Mouse (Mus musculus) stomach, embryonic 14.5 days (tissue): Measurements from ENCODE around the gene Csnk1g1. TPM values are rescaled to one million over a fixed set of nuclear protein-coding genes. Genes with fewer than 3 reads are reported as not detected.
A peak's percentile ranks its signal among the peaks of the same experiment; 100 is the strongest.

Source experiments
- ATAC-seq: fragments of 200-750 bp; cut with Nextera tagmentation; 2 replicates; pipeline ENCODE4 v1.8.0; 2017; ENCODE audit warnings: low read depth, moderate TSS enrichment; ENCODE audit not compliant: insufficient number of reproducible peaks, insufficient read depth, low FRiP score
- H3K27ac ChIP-seq: fragments of 300-500 bp; sonication (generic); 2 replicates; pipeline ENCODE4 v1.5.1; 2014; ENCODE audit warnings: mild to moderate bottlenecking, low read length, moderate library complexity, mixed read lengths
- H3K27me3 ChIP-seq: fragments of 300-500 bp; sonication (generic); 2 replicates; pipeline ENCODE4 v1.6.1; 2014; ENCODE audit warnings: low read length, control low read depth, mixed read lengths; ENCODE audit not compliant: control insufficient read depth, insufficient read depth
- H3K36me3 ChIP-seq: fragments of 300-500 bp; sonication (generic); 2 replicates; pipeline ENCODE4 v1.6.1; 2014; ENCODE audit warnings: mild to moderate bottlenecking, control low read depth, low read length, moderate library complexity, mixed read lengths; ENCODE audit not compliant: control insufficient read depth, insufficient read depth
- H3K4me1 ChIP-seq: fragments of 300-500 bp; sonication (generic); 2 replicates; pipeline ENCODE4 v1.6.1; 2014; ENCODE audit warnings: low read length, control low read depth, mixed read lengths; ENCODE audit not compliant: control insufficient read depth, insufficient read depth
- H3K4me2 ChIP-seq: fragments of 300-500 bp; sonication (generic); replicated peaks from 2 replicates; pipeline ENCODE4 v1.6.1; 2014; ENCODE audit warnings: low read depth, low read length, control low read depth
- H3K4me3 ChIP-seq: fragments of 300-500 bp; sonication (generic); 2 replicates; pipeline ENCODE4 v1.5.1; 2014; ENCODE audit warnings: low read depth, low read length, control low read depth
- H3K9ac ChIP-seq: fragments of 300-500 bp; sonication (generic); replicated peaks from 2 replicates; pipeline ENCODE4 v1.6.1; 2014; ENCODE audit warnings: low read depth, mild to moderate bottlenecking, control low read depth, low read length, moderate library complexity, mixed read lengths
- H3K9me3 ChIP-seq: fragments of 300-500 bp; sonication (generic); 2 replicates; pipeline ENCODE4 v1.6.1; 2016; ENCODE audit warnings: low read depth, low read length, control low read depth; ENCODE audit not compliant: control insufficient read depth
- WGBS: fragments of 180-500 bp; shearing (Covaris S2); extraction: QIAGEN DNeasy Blood & Tissue Kit; methylation state at CpG from one replicate; pipeline ENCODE4 v1.1.7; 2014; 5-methylcytosine and 5-hydroxymethylcytosine counted together
- polyA plus RNA-seq: library from polyadenylated mRNA; unstranded; fragments of >200 nt; fragmentation: Nextera tagmentation; extraction: Ambion mirVana; gene quantifications from 2 replicates; pipeline ENCODE4 v1.2.1, GENCODE M21; 2014

The Csnk1g1 gene
- polyA plus RNA-seq, 1 experiment from 2014 or later, result 25.3 TPM

- H3K4me1 ChIP-seq, result no peaks in the 10 kb centered on the region
- H3K4me2 ChIP-seq, result no peak overlapping the region
- 26% methylated on average over 1 of the region's 1 CpGs for WGBS
- no peak overlapping the region for H3K9ac ChIP-seq
- no peak overlapping the region for H3K27ac ChIP-seq
- no peaks in the 10 kb centered on the region for H3K36me3 ChIP-seq
- no peak overlapping the region for H3K4me3 ChIP-seq
- H3K9me3 ChIP-seq, result no peaks in the 10 kb centered on the region
- no peaks in the 10 kb centered on the region for H3K27me3 ChIP-seq
- no peak for ATAC-seq
Measured at GRCm38 (mm10) chr9:66053620-66054019, 144.9 kb downstream of the Csnk1g1 start.

DNA sequence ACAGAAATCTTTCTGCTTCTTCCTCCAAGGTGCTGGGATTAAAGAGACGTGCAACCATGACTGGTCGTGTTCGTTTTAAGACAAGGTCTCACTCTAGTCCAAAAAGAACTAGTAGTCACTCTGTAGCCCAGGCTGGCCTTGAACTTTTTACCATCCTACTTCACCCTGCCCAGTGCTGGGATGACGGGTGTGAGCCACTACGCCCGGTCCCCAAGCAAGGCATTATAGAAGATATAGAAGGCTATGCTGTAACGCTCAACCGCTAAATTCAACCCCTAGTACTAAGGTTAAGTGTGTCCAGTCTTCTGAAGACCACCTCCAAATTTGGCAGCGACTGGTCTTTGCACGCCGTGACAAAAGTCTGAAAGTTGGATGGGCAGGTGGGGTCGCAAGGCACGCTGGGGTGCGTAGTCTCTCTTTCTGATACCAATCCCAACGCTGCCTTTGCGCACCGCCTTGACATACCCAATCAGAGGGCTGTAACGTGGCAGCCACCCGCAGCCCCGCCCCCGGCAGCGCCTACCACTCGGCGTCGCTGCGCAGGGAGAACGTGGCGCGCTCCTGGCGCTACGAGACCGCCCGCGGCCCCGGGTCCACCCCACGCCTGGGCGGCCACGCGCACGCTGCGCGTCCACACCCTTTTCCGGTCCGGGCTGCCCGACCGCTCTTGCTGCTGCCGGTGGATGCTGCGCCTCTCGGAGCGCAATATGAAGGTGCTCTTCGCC lies 151.0 kb downstream of the Csnk1g1 start, which contains the start of gene Ppib:
Gene Ppib, plus strand, starts transcription at position 640 of the 725 bp plus-strand sequence.
- WGBS, result 1% methylated on average over 51 of the region's 51 CpGs
- Histone ChIP-seq H3K4me1 (peaks cover 16% of the 10 kb centered on the region; the same call in 1 of the 2 replicates), H3K9ac (peak within 1 kb of the TSS; percentile 86), H3K27me3 (no peaks in the 10 kb centered on the region), H3K27ac (peak within 1 kb of the TSS; percentile 53; the same call in 1 of the 2 replicates), H3K4me3 (peak within 1 kb of the TSS; percentile 88), H3K9me3 (no peaks in the 10 kb centered on the region), H3K36me3 (peaks cover 25% of the 10 kb centered on the region), H3K4me2 (peak within 1 kb of the TSS; percentile 84)
- ATAC-seq, result peak; percentile 96

DNA sequence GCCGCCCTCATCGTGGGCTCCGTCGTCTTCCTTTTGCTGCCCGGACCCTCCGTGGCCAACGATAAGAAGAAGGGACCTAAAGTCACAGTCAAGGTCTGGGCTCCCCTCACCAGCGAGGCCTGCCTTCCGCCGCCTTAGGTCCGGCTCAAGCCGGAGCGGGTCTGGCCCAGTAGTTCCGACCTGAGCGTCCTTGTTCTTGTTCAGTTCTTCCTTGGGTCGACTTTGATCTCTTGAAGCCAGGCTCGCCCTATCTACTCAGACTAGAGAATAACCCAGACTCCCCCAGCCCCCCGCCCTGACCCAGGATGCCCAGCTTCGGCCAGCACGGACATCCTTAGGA lies 151.6 kb downstream of the Csnk1g1 start:
- H3K27me3 ChIP-seq, result no peaks in the 10 kb centered on the region
- peaks cover 28% of the 10 kb centered on the region for H3K36me3 ChIP-seq
- H3K4me2 ChIP-seq, result peak overlapping the region; percentile 84
- H3K4me3 ChIP-seq, result peak overlapping the region; percentile 88
- H3K9me3 ChIP-seq, result no peaks in the 10 kb centered on the region
- under 1% methylated on average over 20 of the region's 20 CpGs for WGBS
- peaks cover 16% of the 10 kb centered on the region; the same call in 1 of the 2 replicates for H3K4me1 ChIP-seq
- H3K27ac ChIP-seq, result peak overlapping the region; percentile 53; the same call in 1 of the 2 replicates
- peak; percentile 29; the same call in 1 of the 2 replicates for ATAC-seq
- H3K9ac ChIP-seq, result peak overlapping the region; percentile 86

GRCm38 (mm10) chr9:66060986-66061385 lies 152.3 kb downstream of the Csnk1g1 start:
- Histone ChIP-seq H3K4me2 (peak overlapping the region; percentile 84), H3K27me3 (no peaks in the 10 kb centered on the region), H3K36me3 (peaks cover 36% of the 10 kb centered on the region), H3K9me3 (no peaks in the 10 kb centered on the region), H3K4me1 (peaks cover 16% of the 10 kb centered on the region; the same call in 1 of the 2 replicates), H3K27ac (no peak overlapping the region), H3K9ac (peak overlapping the region; percentile 86), H3K4me3 (peak overlapping the region; percentile 88)
- ATAC-seq, result no peak
- 12% methylated on average over 4 of the region's 4 CpGs for WGBS

DNA sequence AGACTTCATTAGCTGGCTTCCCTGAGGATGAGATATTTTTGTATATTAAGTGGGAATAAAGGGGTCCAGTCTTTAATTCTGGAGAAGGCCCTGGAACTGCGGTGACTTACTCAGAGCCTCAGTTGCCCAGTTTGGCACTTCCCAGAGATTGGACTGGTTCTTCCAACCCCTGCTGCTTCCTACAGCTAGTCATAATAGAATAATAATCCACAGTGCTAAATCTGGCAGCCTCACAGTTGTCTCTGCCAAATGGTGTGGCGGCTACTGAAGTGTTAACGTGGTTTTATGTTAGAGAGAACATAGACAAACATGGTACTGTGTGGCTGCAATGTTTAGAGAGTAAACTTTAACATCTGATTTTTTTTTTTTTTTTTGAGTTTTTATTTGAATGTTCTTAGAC lies 152.9 kb downstream of the Csnk1g1 start:
- Histone ChIP-seq H3K4me3 (peak overlapping the region; percentile 88), H3K27me3 (no peaks in the 10 kb centered on the region), H3K4me2 (peak overlapping the region; percentile 84), H3K36me3 (peaks cover 41% of the 10 kb centered on the region), H3K4me1 (peaks cover 16% of the 10 kb centered on the region; the same call in 1 of the 2 replicates), H3K9me3 (no peaks in the 10 kb centered on the region), H3K27ac (no peak overlapping the region), H3K9ac (no peak overlapping the region)
- 78% methylated on average over 3 of the region's 3 CpGs for WGBS
- no peak for ATAC-seq

- no peak overlapping the region for H3K4me2 ChIP-seq
- WGBS, result 89% methylated on average over 3 of the region's 3 CpGs
- peaks cover 46% of the 10 kb centered on the region for H3K36me3 ChIP-seq
- H3K4me1 ChIP-seq, result peaks cover 16% of the 10 kb centered on the region; the same call in 1 of the 2 replicates
- no peaks in the 10 kb centered on the region for H3K27me3 ChIP-seq
- no peaks in the 10 kb centered on the region for H3K9me3 ChIP-seq
- no peak for ATAC-seq
- H3K27ac ChIP-seq, result no peak overlapping the region
- no peak overlapping the region for H3K4me3 ChIP-seq
- no peak overlapping the region for H3K9ac ChIP-seq
Measured at GRCm38 (mm10) chr9:66063446-66063845, 154.7 kb downstream of the Csnk1g1 start.

GRCm38 (mm10) chr9:66064316-66064715 lies 155.6 kb downstream of the Csnk1g1 start:
- Histone ChIP-seq H3K4me1 (peaks cover 18% of the 10 kb centered on the region; the same call in 1 of the 2 replicates), H3K27ac (no peak overlapping the region), H3K27me3 (no peaks in the 10 kb centered on the region), H3K9me3 (no peaks in the 10 kb centered on the region), H3K9ac (no peak overlapping the region), H3K36me3 (peaks cover 46% of the 10 kb centered on the region), H3K4me2 (no peak overlapping the region), H3K4me3 (no peak overlapping the region)
- no peak for ATAC-seq
- WGBS, result 96% methylated on average over 11 of the region's 11 CpGs

GRCm38 (mm10) chr9:66066791-66067190 lies 158.1 kb downstream of the Csnk1g1 start:
- WGBS, result 91% methylated on average over 3 of the region's 3 CpGs
- H3K4me3 ChIP-seq, result no peak overlapping the region
- H3K9me3 ChIP-seq, result no peaks in the 10 kb centered on the region
- H3K4me1 ChIP-seq, result peaks cover 5% of the 10 kb centered on the region; the same call in 1 of the 2 replicates
- no peak overlapping the region for H3K4me2 ChIP-seq
- H3K27me3 ChIP-seq, result no peaks in the 10 kb centered on the region
- H3K27ac ChIP-seq, result no peak overlapping the region
- ATAC-seq, result no peak
- H3K36me3 ChIP-seq, result peaks cover 43% of the 10 kb centered on the region
- H3K9ac ChIP-seq, result no peak overlapping the region
